Mouse (Mus musculus) lung, postnatal 0 days (tissue): Measurements from ENCODE around the gene Ptpn14. TPM values are rescaled to one million over a fixed set of nuclear protein-coding genes. Genes with fewer than 3 reads are reported as not detected.
A peak's percentile ranks its signal among the peaks of the same experiment; 100 is the strongest.

Source experiments
- ATAC-seq: fragments of 200-750 bp; cut with Nextera tagmentation; 2 replicates; pipeline ENCODE4 v1.8.0; 2017; ENCODE audit warnings: moderate library complexity
- DNase-seq: peaks from one replicate; pipeline ENCODE4 v3.0.0-alpha.2; 2016; ENCODE audit warnings: low spot score
- H3K27ac ChIP-seq: fragments of 300-500 bp; sonication (generic); 2 replicates; pipeline ENCODE4 v1.5.1; 2014; ENCODE audit warnings: antibody characterized with exemption, mild to moderate bottlenecking, low read length, mixed read lengths
- H3K27me3 ChIP-seq: fragments of 300-500 bp; sonication (generic); replicated peaks from 2 replicates; pipeline ENCODE4 v1.6.1; 2014; ENCODE audit warnings: low read length, mixed read lengths; ENCODE audit not compliant: insufficient read depth
- H3K36me3 ChIP-seq: fragments of 300-500 bp; sonication (generic); 2 replicates; pipeline ENCODE4 v1.6.1; 2014; ENCODE audit warnings: low read length, mixed read lengths; ENCODE audit not compliant: insufficient read depth
- H3K4me1 ChIP-seq: fragments of 300-500 bp; sonication (generic); 2 replicates; pipeline ENCODE4 v1.6.1; 2014; ENCODE audit warnings: antibody characterized with exemption, low read depth, low read length, mixed read lengths; ENCODE audit not compliant: insufficient read depth
- H3K4me2 ChIP-seq: fragments of 300-500 bp; sonication (generic); replicated peaks from 2 replicates; pipeline ENCODE4 v1.6.1; 2014; ENCODE audit warnings: low read depth, mild to moderate bottlenecking, low read length, moderate library complexity, mixed read lengths
- H3K4me3 ChIP-seq: fragments of 300-500 bp; sonication (generic); 2 replicates; pipeline ENCODE4 v1.5.1; 2014; ENCODE audit warnings: low read depth, low read length
- H3K9ac ChIP-seq: fragments of 300-500 bp; sonication (generic); replicated peaks from 2 replicates; pipeline ENCODE4 v1.6.1; 2014; ENCODE audit warnings: low read depth, mild to moderate bottlenecking
- H3K9me3 ChIP-seq: fragments of 300-500 bp; sonication (generic); 2 replicates; pipeline ENCODE4 v1.6.1; 2016; ENCODE audit warnings: low read length, mixed read lengths
- CTCF ChIP-seq: IDR thresholded peaks from 2 replicates; pipeline ENCODE4 v1.5.1; 2016; ENCODE audit warnings: antibody characterized with exemption, mild to moderate bottlenecking
- EP300 ChIP-seq: IDR thresholded peaks from 2 replicates; pipeline ENCODE4 v1.6.1; 2016; ENCODE audit warnings: antibody characterized with exemption, mild to moderate bottlenecking, control low read depth
- WGBS: fragments of 180-500 bp; shearing (Covaris S2); extraction: QIAGEN DNeasy Blood & Tissue Kit; methylation state at CpG from one replicate; pipeline ENCODE4 v1.1.7; 2014; 5-methylcytosine and 5-hydroxymethylcytosine counted together
- polyA plus RNA-seq: library from polyadenylated mRNA; unstranded; fragments of >200 nt; fragmentation: Nextera tagmentation; extraction: Ambion mirVana; gene quantifications from 2 replicates; pipeline ENCODE4 v1.2.1, GENCODE M21; 2015

Ptpn14 gene
- polyA plus RNA-seq, 1 experiment from 2014 or later: 4.9 TPM

GRCm38 (mm10) chr1:189791534-189792217 is 63.6 kb downstream of the Ptpn14 start:
- H3K27me3 ChIP-seq: no peaks in the 10 kb centered on the region
- ATAC-seq: peak; percentile 54
- no peaks in the 10 kb centered on the region for H3K9me3 ChIP-seq
- no peaks in the 10 kb centered on the region for H3K36me3 ChIP-seq
- no peak for DNase-seq
- no peak overlapping the region for H3K27ac ChIP-seq
- no peak for TF ChIP-seq CTCF
- TF ChIP-seq EP300: no peak
- no peak overlapping the region for H3K4me2 ChIP-seq
- H3K9ac ChIP-seq: no peak overlapping the region
- 75% methylated on average over 10 of the region's 10 CpGs for WGBS
- peaks cover 8% of the 10 kb centered on the region; the same call in 1 of the 2 replicates for H3K4me1 ChIP-seq
- no peak overlapping the region for H3K4me3 ChIP-seq

GRCm38 (mm10) chr1:189792560-189793195 is 64.6 kb downstream of the Ptpn14 start:
- H3K36me3 ChIP-seq: no peaks in the 10 kb centered on the region
- H3K4me2 ChIP-seq: no peak overlapping the region
- TF ChIP-seq EP300 (no peak), CTCF (no peak)
- no peaks in the 10 kb centered on the region for H3K9me3 ChIP-seq
- no peak overlapping the region for H3K4me3 ChIP-seq
- WGBS: 54% methylated on average over 14 of the region's 14 CpGs
- no peaks in the 10 kb centered on the region for H3K27me3 ChIP-seq
- no peak overlapping the region for H3K9ac ChIP-seq
- no peak overlapping the region for H3K27ac ChIP-seq
- H3K4me1 ChIP-seq: peaks cover 3% of the 10 kb centered on the region; the same call in 1 of the 2 replicates
- ATAC-seq: no peak
- no peak for DNase-seq

GRCm38 (mm10) chr1:189798949-189799348 is 70.9 kb downstream of the Ptpn14 start:
- H3K9me3 ChIP-seq: no peaks in the 10 kb centered on the region
- H3K4me2 ChIP-seq: no peak overlapping the region
- 53% methylated on average over 15 of the region's 15 CpGs for WGBS
- H3K4me3 ChIP-seq: no peak overlapping the region
- H3K27me3 ChIP-seq: no peaks in the 10 kb centered on the region
- no peak overlapping the region for H3K9ac ChIP-seq
- no peak overlapping the region for H3K27ac ChIP-seq
- H3K4me1 ChIP-seq: no peaks in the 10 kb centered on the region
- no peak for TF ChIP-seq EP300
- TF ChIP-seq CTCF: no peak
- ATAC-seq: peak; percentile 51
- peak; percentile 73 for DNase-seq
- no peaks in the 10 kb centered on the region for H3K36me3 ChIP-seq

GRCm38 (mm10) chr1:189800211-189800961 is 72.3 kb downstream of the Ptpn14 start:
- no peak overlapping the region for H3K9ac ChIP-seq
- H3K27me3 ChIP-seq: no peaks in the 10 kb centered on the region
- no peak overlapping the region for H3K4me3 ChIP-seq
- TF ChIP-seq CTCF (no peak), EP300 (no peak)
- no peaks in the 10 kb centered on the region for H3K36me3 ChIP-seq
- peak; percentile 67 for ATAC-seq
- H3K4me1 ChIP-seq: no peaks in the 10 kb centered on the region
- no peak for DNase-seq
- 61% methylated on average over 11 of the region's 13 CpGs for WGBS
- no peak overlapping the region for H3K4me2 ChIP-seq
- H3K27ac ChIP-seq: no peak overlapping the region
- no peaks in the 10 kb centered on the region for H3K9me3 ChIP-seq

- DNase-seq (no peak), ATAC-seq (no peak)
- Histone ChIP-seq H3K4me3 (no peak overlapping the region), H3K9me3 (no peaks in the 10 kb centered on the region), H3K27ac (no peak overlapping the region), H3K9ac (no peak overlapping the region), H3K36me3 (no peaks in the 10 kb centered on the region), H3K27me3 (no peaks in the 10 kb centered on the region), H3K4me1 (no peaks in the 10 kb centered on the region), H3K4me2 (no peak overlapping the region)
- 83% methylated on average over 4 of the region's 4 CpGs for WGBS
- TF ChIP-seq CTCF (no peak), EP300 (no peak)
Measured at GRCm38 (mm10) chr1:189801303-189801702, 73.2 kb downstream of the Ptpn14 start.

- no peak for ATAC-seq
- no peak overlapping the region for H3K4me2 ChIP-seq
- H3K36me3 ChIP-seq: no peaks in the 10 kb centered on the region
- H3K4me1 ChIP-seq: no peaks in the 10 kb centered on the region
- no peak overlapping the region for H3K4me3 ChIP-seq
- no peak for DNase-seq
- peak; percentile 17; the same call in 1 of the 2 replicates for TF ChIP-seq CTCF
- no peak for TF ChIP-seq EP300
- H3K27me3 ChIP-seq: no peaks in the 10 kb centered on the region
- WGBS: 83% methylated on average over 4 of the region's 4 CpGs
- no peak overlapping the region for H3K27ac ChIP-seq
- no peaks in the 10 kb centered on the region for H3K9me3 ChIP-seq
- H3K9ac ChIP-seq: no peak overlapping the region
Measured at GRCm38 (mm10) chr1:189802575-189802974, 74.5 kb downstream of the Ptpn14 start.
